Mouse (Mus musculus) spleen, adult 2 months (tissue): ENCODE results near the gene Mink1. TPM values are rescaled to one million over a fixed set of nuclear protein-coding genes. Genes with fewer than 3 reads are reported as not detected.
"Not testable (repeated sequence)": the region's sequence is repeated elsewhere in the genome, so short reads cannot be mapped to it uniquely, and the experiment has no call there.

Experiments
- DNase-seq, 2 experiments: peaks; one replicate each; pipeline versions ENCODE4 v3.0.0 to v3.0.0-alpha.2; 2012 to 2021; ENCODE audit warnings: low spot score in 2 of 2, low read depth in 1 of 2
- H3K27ac ChIP-seq: fragments of 200-500 bp; 2 replicates; pipeline ENCODE4 v1.5.1; 2012; ENCODE audit warnings: low read length, inconsistent platforms; ENCODE audit not compliant: insufficient read depth
- H3K27me3 ChIP-seq: fragments of 200-500 bp; 2 replicates; pipeline ENCODE4 v1.6.1; 2012; ENCODE audit warnings: mild to moderate bottlenecking, moderate library complexity, low read length, inconsistent platforms; ENCODE audit not compliant: control insufficient read depth, insufficient read depth
- H3K36me3 ChIP-seq: fragments of 200-500 bp; 2 replicates; pipeline ENCODE4 v1.6.1; 2012; ENCODE audit warnings: mild to moderate bottlenecking, low read length, inconsistent platforms; ENCODE audit not compliant: control insufficient read depth, insufficient read depth
- H3K4me1 ChIP-seq: fragments of 200-500 bp; 2 replicates; pipeline ENCODE4 v1.6.1; 2011; ENCODE audit warnings: inconsistent platforms; ENCODE audit not compliant: control insufficient read depth, insufficient read depth, insufficient read length
- H3K4me3 ChIP-seq: fragments of 200-500 bp; 2 replicates; pipeline ENCODE4 v1.5.1; 2011; ENCODE audit warnings: mild to moderate bottlenecking, inconsistent platforms; ENCODE audit not compliant: insufficient read depth, insufficient read length; ENCODE audit errors: extremely low read depth
- CTCF ChIP-seq: fragments of 200-500 bp; IDR thresholded peaks from 2 replicates; pipeline ENCODE4 v1.5.1; 2011; ENCODE audit warnings: mild to moderate bottlenecking, inconsistent platforms; ENCODE audit not compliant: insufficient read depth, insufficient read length, insufficient replicate concordance; ENCODE audit errors: extremely low read depth
- POLR2A ChIP-seq: fragments of 200-500 bp; IDR thresholded peaks from 2 replicates; pipeline ENCODE4 v1.6.1; 2011; ENCODE audit warnings: low read depth, low read length, inconsistent platforms
- WGBS: fragments of 180-500 bp; shearing (Covaris S2); methylation state at CpG from one replicate; pipeline ENCODE4 v1.1.7; 2018; 5-methylcytosine and 5-hydroxymethylcytosine counted together
- polyA plus RNA-seq: library from polyadenylated mRNA; depleted of rRNA; stranded (reverse); fragments of >200 nt; gene quantifications from 2 replicates; pipeline ENCODE4 v1.2.3, GENCODE M21; 2012

The Mink1 gene
- polyA plus RNA-seq, 1 experiment: 74.8 TPM

GRCm38 (mm10) chr11:70524782-70525181 lies 37.9 kb upstream of the Mink1 start:
- no peaks in the 10 kb centered on the region for H3K27me3 ChIP-seq
- H3K27ac ChIP-seq: no peak overlapping the region
- H3K36me3 ChIP-seq: peaks cover 17% of the 10 kb centered on the region
- peak overlapping the region; percentile 17; the same call in 1 of the 2 replicates for H3K4me3 ChIP-seq
- no peak for TF ChIP-seq CTCF
- TF ChIP-seq POLR2A: no peak
- H3K4me1 ChIP-seq: no peaks in the 10 kb centered on the region
- no peak for DNase-seq
- 5% methylated on average over 8 of the region's 8 CpGs for WGBS

GRCm38 (mm10) chr11:70525184-70525678 lies 37.5 kb upstream of the Mink1 start, which contains the start of gene Psmb6:
Gene Psmb6, plus strand, starts transcription at chr11:70525367.
- Histone ChIP-seq H3K4me3 (peak within 1 kb of the TSS; percentile 96), H3K27ac (no peak within 1 kb of the TSS; the same call in 1 of the 2 replicates), H3K27me3 (no peaks in the 10 kb centered on the region), H3K36me3 (peaks cover 17% of the 10 kb centered on the region), H3K4me1 (no peaks in the 10 kb centered on the region)
- DNase-seq: peak; percentile 90 to 95
- no peak for TF ChIP-seq CTCF
- TF ChIP-seq POLR2A: peak; percentile 83
- WGBS: under 1% methylated on average over 25 of the region's 26 CpGs

DNA sequence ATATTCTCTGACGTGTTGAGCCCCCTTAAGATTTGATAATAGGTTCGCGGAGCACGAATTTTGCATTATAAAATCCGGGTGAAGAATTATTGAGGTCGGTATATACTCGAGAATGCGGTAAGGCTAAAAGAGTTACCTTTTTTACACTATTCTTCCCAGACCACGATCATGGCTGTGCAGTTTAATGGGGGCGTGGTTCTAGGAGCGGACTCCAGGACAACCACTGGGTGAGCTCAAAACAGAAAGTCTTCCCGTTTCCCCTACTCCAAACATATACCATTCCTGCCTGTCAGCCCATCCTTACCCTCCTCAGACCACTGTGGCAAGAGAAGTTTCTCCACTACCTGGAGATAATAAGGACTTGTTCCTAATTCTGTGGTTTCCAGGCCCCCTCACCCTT lies 37.0 kb upstream of the Mink1 start:
- Histone ChIP-seq H3K4me1 (no peaks in the 10 kb centered on the region), H3K36me3 (peaks cover 17% of the 10 kb centered on the region), H3K27ac (no peak overlapping the region), H3K27me3 (no peaks in the 10 kb centered on the region), H3K4me3 (peak overlapping the region; percentile 96)
- no peak for DNase-seq
- no peak for TF ChIP-seq POLR2A
- no peak for TF ChIP-seq CTCF
- WGBS: 4% methylated on average over 12 of the region's 12 CpGs

DNA sequence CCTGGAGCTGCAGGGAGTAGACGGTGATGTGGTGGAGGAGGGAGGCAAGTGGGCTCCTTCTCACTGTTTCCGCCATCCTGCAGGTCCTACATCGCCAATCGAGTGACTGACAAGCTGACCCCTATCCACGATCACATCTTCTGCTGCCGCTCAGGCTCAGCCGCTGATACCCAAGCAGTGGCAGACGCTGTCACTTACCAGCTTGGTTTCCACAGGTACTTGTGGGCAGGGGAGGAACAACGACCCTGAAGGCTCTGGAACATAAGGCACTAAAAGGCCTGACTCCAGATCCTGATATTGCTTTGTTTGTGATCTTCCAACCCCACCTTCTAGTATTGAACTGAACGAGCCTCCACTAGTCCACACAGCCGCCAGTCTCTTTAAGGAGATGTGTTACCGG lies 36.5 kb upstream of the Mink1 start:
- H3K27me3 ChIP-seq: no peaks in the 10 kb centered on the region
- H3K4me1 ChIP-seq: no peaks in the 10 kb centered on the region
- WGBS: 91% methylated on average over 12 of the region's 12 CpGs
- no peak overlapping the region for H3K4me3 ChIP-seq
- no peak overlapping the region for H3K27ac ChIP-seq
- TF ChIP-seq POLR2A (no peak), CTCF (no peak)
- peaks cover 17% of the 10 kb centered on the region for H3K36me3 ChIP-seq
- no peak for DNase-seq

- WGBS: 86% methylated on average over 7 of the region's 7 CpGs
Measured at GRCm38 (mm10) chr11:70528610-70529009, 34.1 kb upstream of the Mink1 start.

GRCm38 (mm10) chr11:70531065-70531464 lies 31.6 kb upstream of the Mink1 start:
- 75% methylated on average over 2 of the region's 2 CpGs for WGBS
- H3K36me3 ChIP-seq: peaks cover 17% of the 10 kb centered on the region
- not testable (repeated sequence) for H3K4me1 ChIP-seq, DNase-seq, H3K27me3 ChIP-seq, H3K27ac ChIP-seq, H3K4me3 ChIP-seq

More at GRCm38 (mm10) chr11:70528610-70529009, 34.1 kb upstream of the Mink1 start:
- Histone ChIP-seq H3K4me3 (no peak overlapping the region), H3K4me1 (no peaks in the 10 kb centered on the region), H3K36me3 (peaks cover 17% of the 10 kb centered on the region), H3K27ac (no peak overlapping the region), H3K27me3 (no peaks in the 10 kb centered on the region)
- TF ChIP-seq CTCF (no peak), POLR2A (no peak)
- DNase-seq: no peak

GRCm38 (mm10) chr11:70532839-70533238 lies 29.8 kb upstream of the Mink1 start, which contains the start of gene Gm40193:
Gene Gm40193, minus strand, starts transcription at chr11:70532939.
- Histone ChIP-seq H3K36me3 (peaks cover 6% of the 10 kb centered on the region), H3K27me3 (no peaks in the 10 kb centered on the region), H3K4me3 (no peak within 1 kb of the TSS), H3K27ac (no peak within 1 kb of the TSS), H3K4me1 (no peaks in the 10 kb centered on the region)
- DNase-seq: no peak
- no peak for TF ChIP-seq POLR2A
- no peak for TF ChIP-seq CTCF
- WGBS: 86% methylated on average over 6 of the region's 6 CpGs
